Mouse (Mus musculus) midbrain, embryonic 15.5 days (tissue): Measurements from ENCODE around the gene Dyrk3. TPM values are rescaled to one million over a fixed set of nuclear protein-coding genes. Genes with fewer than 3 reads are reported as not detected.

Source experiments
- ATAC-seq: fragments of 200-750 bp; cut with Nextera tagmentation; replicated peaks from 2 replicates; pipeline ENCODE4 v1.8.0; 2017; ENCODE audit warnings: moderate TSS enrichment
- H3K27ac ChIP-seq: fragments of 300-500 bp; sonication (generic); 2 replicates; pipeline ENCODE4 v1.5.1; 2015; ENCODE audit warnings: mild to moderate bottlenecking, inconsistent platforms
- H3K27me3 ChIP-seq: fragments of 300-500 bp; sonication (generic); replicated peaks from 2 replicates; pipeline ENCODE4 v1.6.1; 2015; ENCODE audit warnings: inconsistent platforms
- H3K36me3 ChIP-seq: fragments of 300-500 bp; sonication (generic); replicated peaks from 2 replicates; pipeline ENCODE4 v1.6.1; 2015; ENCODE audit warnings: inconsistent platforms
- H3K4me1 ChIP-seq: fragments of 300-500 bp; sonication (generic); 2 replicates; pipeline ENCODE4 v1.6.1; 2015; ENCODE audit warnings: inconsistent platforms
- H3K4me2 ChIP-seq: fragments of 300-500 bp; sonication (generic); 2 replicates; pipeline ENCODE4 v1.6.1; 2015; ENCODE audit warnings: inconsistent platforms, mild to moderate bottlenecking, moderate library complexity
- H3K4me3 ChIP-seq: fragments of 300-500 bp; sonication (generic); 2 replicates; pipeline ENCODE4 v1.5.1; 2015; ENCODE audit warnings: mild to moderate bottlenecking, inconsistent platforms
- H3K9ac ChIP-seq: fragments of 300-500 bp; sonication (generic); 2 replicates; pipeline ENCODE4 v1.6.1; 2015; ENCODE audit warnings: mild to moderate bottlenecking, inconsistent platforms
- H3K9me3 ChIP-seq: fragments of 300-500 bp; sonication (generic); 2 replicates; pipeline ENCODE4 v1.6.1; 2016; ENCODE audit warnings: inconsistent platforms
- WGBS: fragments of 180-500 bp; shearing (Covaris S2); methylation state at CpG from one replicate; pipeline ENCODE4 v1.1.7; 2015; ENCODE audit warnings: mixed read lengths; 5-methylcytosine and 5-hydroxymethylcytosine counted together
- polyA plus RNA-seq: library from polyadenylated mRNA; unstranded; fragments of >200 nt; fragmentation: Nextera tagmentation; extraction: Ambion mirVana; gene quantifications from 2 replicates; pipeline ENCODE4 v1.2.1, GENCODE M21; 2015

The Dyrk3 gene
- polyA plus RNA-seq, 1 experiment from 2014 or later: 15.5 TPM

GRCm38 (mm10) chr1:131096803-131097699 lies 41.1 kb downstream of the Dyrk3 start:
- peaks cover 38% of the 10 kb centered on the region for H3K4me1 ChIP-seq
- H3K9ac ChIP-seq: peak overlapping the region; percentile 86
- peak overlapping the region; percentile 65 for H3K4me2 ChIP-seq
- H3K27me3 ChIP-seq: no peaks in the 10 kb centered on the region
- no peaks in the 10 kb centered on the region for H3K36me3 ChIP-seq
- WGBS: under 1% methylated on average over 82 of the region's 98 CpGs
- H3K27ac ChIP-seq: peak overlapping the region; percentile 82
- peak; percentile 72 for ATAC-seq
- no peaks in the 10 kb centered on the region for H3K9me3 ChIP-seq
- H3K4me3 ChIP-seq: peak overlapping the region; percentile 78

DNA sequence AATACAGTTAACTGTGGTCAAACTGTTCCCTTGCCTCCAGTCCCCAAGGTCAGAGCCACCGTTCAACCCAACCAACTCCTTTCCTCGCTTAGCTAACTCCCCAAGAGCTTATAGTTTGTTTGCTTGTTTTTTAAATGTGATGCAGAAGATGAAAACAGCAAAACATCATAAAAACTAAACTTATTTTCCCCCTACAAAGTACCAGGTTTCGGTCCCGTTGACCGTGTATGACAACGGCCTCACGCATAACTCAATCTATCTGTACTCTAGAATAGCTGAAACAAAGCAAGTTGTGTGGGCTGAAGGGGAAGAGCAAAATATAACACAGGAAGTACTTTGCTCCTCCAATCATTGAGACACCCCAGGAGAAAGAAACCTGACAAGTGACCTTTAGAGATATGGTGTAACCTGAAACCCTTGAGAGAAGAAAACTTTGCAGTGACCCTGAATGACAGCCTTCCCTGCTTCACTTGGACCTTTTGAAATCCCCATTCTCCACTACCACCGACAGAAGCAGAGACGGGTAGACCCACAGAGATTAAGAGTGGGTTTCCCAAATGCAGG lies 41.9 kb downstream of the Dyrk3 start:
- Histone ChIP-seq H3K4me2 (peak overlapping the region; percentile 65), H3K4me3 (peak overlapping the region; percentile 78), H3K9ac (peak overlapping the region; percentile 86), H3K27me3 (no peaks in the 10 kb centered on the region), H3K36me3 (no peaks in the 10 kb centered on the region), H3K4me1 (peaks cover 42% of the 10 kb centered on the region), H3K27ac (peak overlapping the region; percentile 82), H3K9me3 (no peaks in the 10 kb centered on the region)
- 15% methylated on average over 9 of the region's 9 CpGs for WGBS
- no peak for ATAC-seq

- H3K9ac ChIP-seq: no peak overlapping the region; the same call in 1 of the 2 replicates
- no peak for ATAC-seq
- H3K4me3 ChIP-seq: peak overlapping the region; percentile 78
Measured at GRCm38 (mm10) chr1:131095574-131095973, 42.6 kb downstream of the Dyrk3 start.

GRCm38 (mm10) chr1:131093889-131094288 lies 44.3 kb downstream of the Dyrk3 start:
- no peak for ATAC-seq
- H3K4me2 ChIP-seq: no peak overlapping the region
- H3K9me3 ChIP-seq: no peaks in the 10 kb centered on the region
- 76% methylated on average over 8 of the region's 8 CpGs for whole genome bisulfite sequencing
- no peak overlapping the region for H3K4me3 ChIP-seq
- H3K27ac ChIP-seq: no peak overlapping the region
- no peak overlapping the region for H3K9ac ChIP-seq
- no peaks in the 10 kb centered on the region for H3K27me3 ChIP-seq
- H3K4me1 ChIP-seq: peaks cover 61% of the 10 kb centered on the region
- no peaks in the 10 kb centered on the region for H3K36me3 ChIP-seq

More at GRCm38 (mm10) chr1:131095574-131095973, 42.6 kb downstream of the Dyrk3 start:
- H3K9me3 ChIP-seq: no peaks in the 10 kb centered on the region
- H3K4me1 ChIP-seq: peaks cover 47% of the 10 kb centered on the region
- H3K4me2 ChIP-seq: peak overlapping the region; percentile 65
- no peaks in the 10 kb centered on the region for H3K27me3 ChIP-seq
- no peaks in the 10 kb centered on the region for H3K36me3 ChIP-seq
- 7% methylated on average over 8 of the region's 8 CpGs for WGBS
- H3K27ac ChIP-seq: no peak overlapping the region

DNA sequence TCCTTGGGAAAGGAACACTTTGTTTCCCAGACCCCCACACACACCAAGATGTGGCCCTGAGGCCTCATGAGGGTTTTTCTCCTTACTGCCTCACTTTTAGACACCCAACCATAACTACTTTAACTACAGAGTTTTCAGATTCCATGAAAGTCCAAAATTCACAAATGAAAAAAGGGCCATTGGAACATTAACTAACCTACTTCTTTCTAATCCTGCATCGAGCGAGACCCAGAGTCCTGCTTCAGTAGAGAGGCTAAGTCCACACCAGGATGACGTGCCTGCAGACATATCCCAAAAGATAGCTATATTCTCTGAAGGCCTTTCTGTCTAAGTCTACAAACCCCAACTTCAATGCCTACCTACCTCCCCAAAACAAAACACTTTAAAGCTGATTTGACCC lies 45.3 kb downstream of the Dyrk3 start:
- Histone ChIP-seq H3K4me2 (no peak overlapping the region), H3K4me3 (no peak overlapping the region), H3K36me3 (no peaks in the 10 kb centered on the region), H3K9me3 (no peaks in the 10 kb centered on the region), H3K27ac (no peak overlapping the region), H3K4me1 (peaks cover 67% of the 10 kb centered on the region), H3K9ac (no peak overlapping the region), H3K27me3 (no peaks in the 10 kb centered on the region)
- 94% methylated on average over 3 of the region's 3 CpGs for WGBS
- no peak for ATAC-seq

DNA sequence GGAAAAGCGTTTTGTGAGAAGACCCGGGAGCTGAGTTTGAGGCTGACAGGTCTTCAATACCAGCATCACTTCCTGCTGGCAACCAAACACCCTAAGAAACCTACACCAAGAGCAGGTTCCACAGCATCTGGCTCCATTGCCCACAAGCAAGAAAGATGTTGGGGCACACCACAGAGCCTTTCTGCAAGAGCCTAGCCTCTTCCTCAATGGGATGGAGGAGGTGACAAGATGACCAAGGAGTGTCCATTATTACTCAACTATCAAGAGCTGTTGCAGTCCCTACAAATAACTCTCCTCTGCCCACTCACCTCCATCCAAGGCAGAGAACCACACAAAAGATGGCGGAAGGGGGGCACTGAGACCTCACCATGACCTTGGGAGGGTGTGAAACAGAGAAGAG lies 46.0 kb downstream of the Dyrk3 start:
- Histone ChIP-seq H3K36me3 (no peaks in the 10 kb centered on the region), H3K4me1 (peaks cover 71% of the 10 kb centered on the region), H3K9ac (no peak overlapping the region), H3K4me3 (no peak overlapping the region), H3K27me3 (no peaks in the 10 kb centered on the region), H3K9me3 (no peaks in the 10 kb centered on the region), H3K27ac (no peak overlapping the region), H3K4me2 (no peak overlapping the region)
- ATAC-seq: no peak
- 84% methylated on average over 3 of the region's 3 CpGs for WGBS

DNA sequence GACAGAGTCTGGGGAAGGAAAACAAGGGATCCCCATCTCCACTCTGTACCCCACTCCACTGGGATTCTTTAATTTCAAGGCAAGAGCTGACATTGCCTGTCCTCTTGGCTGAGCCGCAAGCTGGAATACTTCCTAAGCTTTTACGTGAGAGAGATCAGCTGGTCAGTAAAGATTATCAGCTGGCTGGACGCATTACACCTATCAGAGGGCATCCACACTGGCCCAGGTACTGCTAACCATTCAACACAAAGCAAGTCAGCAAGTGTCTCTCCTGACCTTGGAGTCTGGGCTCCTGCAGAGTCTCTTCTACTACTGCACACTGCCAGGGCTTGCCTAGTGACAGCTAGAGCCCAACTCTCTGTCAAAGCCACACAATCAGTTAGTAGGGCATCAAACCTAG lies 46.7 kb downstream of the Dyrk3 start:
- no peak for ATAC-seq
- Histone ChIP-seq H3K4me3 (no peak overlapping the region), H3K4me1 (peaks cover 77% of the 10 kb centered on the region), H3K36me3 (no peaks in the 10 kb centered on the region), H3K4me2 (no peak overlapping the region), H3K27ac (no peak overlapping the region), H3K9me3 (no peaks in the 10 kb centered on the region), H3K27me3 (no peaks in the 10 kb centered on the region), H3K9ac (no peak overlapping the region)
- WGBS: 81% methylated on average over 3 of the region's 3 CpGs

GRCm38 (mm10) chr1:131090877-131091276 lies 47.3 kb downstream of the Dyrk3 start:
- Histone ChIP-seq H3K9ac (no peak overlapping the region), H3K4me2 (no peak overlapping the region), H3K9me3 (no peaks in the 10 kb centered on the region), H3K27me3 (no peaks in the 10 kb centered on the region), H3K4me1 (peaks cover 77% of the 10 kb centered on the region), H3K27ac (no peak overlapping the region), H3K36me3 (no peaks in the 10 kb centered on the region), H3K4me3 (no peak overlapping the region)
- no peak for ATAC-seq
- 76% methylated on average over 4 of the region's 4 CpGs for WGBS

GRCm38 (mm10) chr1:131090261-131090660 lies 47.9 kb downstream of the Dyrk3 start:
- Histone ChIP-seq H3K4me1 (peaks cover 72% of the 10 kb centered on the region), H3K36me3 (no peaks in the 10 kb centered on the region), H3K27ac (no peak overlapping the region), H3K4me3 (no peak overlapping the region), H3K27me3 (no peaks in the 10 kb centered on the region), H3K9me3 (no peaks in the 10 kb centered on the region), H3K4me2 (no peak overlapping the region), H3K9ac (no peak overlapping the region)
- WGBS: 91% methylated on average over 5 of the region's 5 CpGs
- ATAC-seq: no peak

DNA sequence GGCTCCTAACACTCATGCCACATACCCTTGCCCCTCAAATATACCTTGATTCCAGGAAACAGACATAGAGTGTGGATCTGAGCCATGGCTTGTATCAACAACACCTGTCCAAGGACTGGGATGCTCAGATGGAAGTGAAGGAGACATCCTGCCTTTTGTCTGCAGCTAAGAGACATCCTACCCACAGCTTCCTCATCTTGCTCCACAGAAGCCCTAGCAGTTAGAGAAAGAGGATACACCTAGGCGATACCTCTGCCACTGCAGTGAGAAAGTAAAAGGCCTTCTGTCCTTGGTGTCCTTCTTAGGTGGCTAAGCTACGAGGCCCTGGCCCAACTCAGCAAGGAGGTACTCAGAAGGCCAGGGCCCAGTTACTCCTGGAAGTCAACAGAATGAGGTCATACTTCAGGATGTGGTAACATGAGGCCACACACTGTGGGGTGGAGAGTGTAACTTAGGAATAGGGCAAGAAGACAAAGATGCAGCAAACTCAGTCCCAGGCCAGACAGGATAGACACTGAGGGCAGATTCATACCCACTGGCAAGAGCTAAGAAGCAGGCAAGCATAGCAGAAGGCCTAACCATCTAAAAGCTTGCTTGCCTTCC lies 48.5 kb downstream of the Dyrk3 start:
- no peak overlapping the region for H3K9ac ChIP-seq
- H3K4me2 ChIP-seq: no peak overlapping the region
- H3K4me1 ChIP-seq: peaks cover 67% of the 10 kb centered on the region
- 92% methylated on average over 2 of the region's 2 CpGs for WGBS
- no peaks in the 10 kb centered on the region for H3K27me3 ChIP-seq
- no peaks in the 10 kb centered on the region for H3K36me3 ChIP-seq
- H3K9me3 ChIP-seq: no peaks in the 10 kb centered on the region
- no peak overlapping the region for H3K27ac ChIP-seq
- H3K4me3 ChIP-seq: no peak overlapping the region
- no peak for ATAC-seq

DNA sequence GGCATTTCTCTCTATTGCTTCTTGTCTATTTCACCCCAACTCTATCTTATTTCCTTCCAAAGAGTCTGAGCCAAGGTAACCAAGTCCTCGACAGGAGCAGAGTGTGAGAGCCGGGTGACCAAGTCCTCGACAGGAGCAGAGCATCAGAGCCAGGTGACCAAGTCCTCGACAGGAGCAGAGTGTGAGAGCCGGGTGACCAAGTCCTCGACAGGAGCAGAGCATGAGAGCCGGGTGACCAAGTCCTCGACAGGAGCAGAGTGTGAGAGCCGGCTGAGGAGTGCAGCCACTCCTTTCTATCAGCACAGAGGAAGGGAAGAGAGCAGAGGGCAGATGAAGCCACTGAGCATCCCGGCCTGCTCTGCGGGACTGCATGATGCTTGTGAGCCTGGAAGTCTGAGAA lies 49.6 kb downstream of the Dyrk3 start:
- peaks cover 66% of the 10 kb centered on the region for H3K4me1 ChIP-seq

GRCm38 (mm10) chr1:131086907-131087306 lies 51.2 kb downstream of the Dyrk3 start:
- H3K9ac ChIP-seq: no peak overlapping the region
- no peaks in the 10 kb centered on the region for H3K9me3 ChIP-seq
- peak overlapping the region; percentile 3; the same call in 1 of the 2 replicates for H3K4me2 ChIP-seq
- WGBS: 24% methylated on average over 7 of the region's 7 CpGs
- H3K4me1 ChIP-seq: peaks cover 64% of the 10 kb centered on the region
- H3K36me3 ChIP-seq: no peaks in the 10 kb centered on the region
- no peak overlapping the region for H3K4me3 ChIP-seq
- peak; percentile 21; the same call in 1 of the 2 replicates for ATAC-seq
- H3K27me3 ChIP-seq: no peaks in the 10 kb centered on the region
- H3K27ac ChIP-seq: peak overlapping the region; percentile 30

More for the DNA sequence above, 49.6 kb downstream of the Dyrk3 start:
- H3K27me3 ChIP-seq: no peaks in the 10 kb centered on the region
- no peak overlapping the region for H3K9ac ChIP-seq
- no peak overlapping the region for H3K4me3 ChIP-seq
- H3K9me3 ChIP-seq: no peaks in the 10 kb centered on the region
- H3K4me2 ChIP-seq: no peak overlapping the region
- ATAC-seq: no peak
- no peak overlapping the region for H3K27ac ChIP-seq
- H3K36me3 ChIP-seq: no peaks in the 10 kb centered on the region
- 43% methylated on average over 11 of the region's 11 CpGs for WGBS
